ENCODE assay signal across 16 mouse cellular contexts in genomic region chr15:27941020-27941419, GRCm38 (mm10).
A peak's percentile ranks its signal among the peaks of the same experiment; 100 is the strongest.
DNase-seq lines count a peak whose midpoint lies in the region; ATAC-seq and TF ChIP-seq lines count a peak whose summit lies in the region.
"Had no signal": no experiment of that assay in that cellular context is flagged by ENCODE, and none has a peak within 500 bp of the region (broad histone marks: within the 10 kb centered on the region; RNA-seq: fewer than 3 reads in every experiment).

No protein-coding gene starts in this region.

- no peak overlapping the region for H3K4me3 ChIP-seq in gastrocnemius, adult 2 months
- H3K4me3 ChIP-seq in liver, adult 2 months (ENCODE audit: insufficient read depth, low read depth, low read length): no peak overlapping the region
- no peak overlapping the region for H3K4me3 ChIP-seq in macrophage (ENCODE audit: inconsistent target)
- H3K4me3 ChIP-seq in intestine, embryonic 16.5 days (ENCODE audit: low read length): no peak overlapping the region
- H3K4me3 ChIP-seq: embryonic facial prominence, embryonic 10.5 days; forebrain, embryonic 13.5 days; heart, embryonic 12.5 days had no signal

- 75% methylated on average over 8 of the region's 8 CpGs for WGBS in liver, adult 2 months
- 13% methylated on average over 8 of the region's 8 CpGs for WGBS in macrophage (ENCODE audit: missing documents)
- 52% methylated on average over 8 of the region's 8 CpGs for WGBS in intestine, embryonic 16.5 days

- no peak overlapping the region for H3K4me2 ChIP-seq in intestine, embryonic 16.5 days (ENCODE audit: low read depth, low read length)
- H3K4me2 ChIP-seq: forebrain, embryonic 13.5 days; heart, embryonic 12.5 days had no signal

- no peaks in the 10 kb centered on the region for H3K36me3 ChIP-seq in liver, adult 2 months (ENCODE audit: control insufficient read depth, insufficient read depth, low read length)
- H3K36me3 ChIP-seq in macrophage (ENCODE audit: inconsistent target): no peaks in the 10 kb centered on the region
- H3K36me3 ChIP-seq in intestine, embryonic 16.5 days (ENCODE audit: control insufficient read depth, insufficient read depth, low read length): no peaks in the 10 kb centered on the region
- H3K36me3 ChIP-seq: embryonic facial prominence, embryonic 10.5 days; heart, embryonic 12.5 days had no signal

- H3K79me2 ChIP-seq in liver, adult 2 months (ENCODE audit: control insufficient read depth, insufficient read depth, low read length): peaks cover 34% of the 10 kb centered on the region; the same call in 1 of the 2 replicates
- H3K79me2 ChIP-seq in macrophage (ENCODE audit: inconsistent target): peaks cover 96% of the 10 kb centered on the region

- TF ChIP-seq POLR2A in liver, adult 2 months (IDR thresholded peaks at IDR 0.05; ENCODE audit: extremely low read depth, insufficient read depth, low read length): no peak

- H3K27me3 ChIP-seq in liver, adult 2 months (ENCODE audit: control insufficient read depth, insufficient read depth, low read length): no peaks in the 10 kb centered on the region
- H3K27me3 ChIP-seq in intestine, embryonic 16.5 days (replicated peaks; ENCODE audit: control insufficient read depth, insufficient read depth, low read length): no peaks in the 10 kb centered on the region
- H3K27me3 ChIP-seq: forebrain, embryonic 13.5 days; heart, embryonic 12.5 days had no signal

- no peak for ATAC-seq in intestine, embryonic 16.5 days
- no peak for ATAC-seq in frontal cortex, adult (ENCODE audit: low TSS enrichment)
- ATAC-seq: forebrain, embryonic 13.5 days; forebrain, postnatal 0 days; hindbrain, embryonic 16.5 days had no signal

- intact Hi-C loops in gastrocnemius, adult 2 months (cut with DNase I): no loop called here

- H3K27ac ChIP-seq in gastrocnemius, adult 2 months: peak overlapping the region; percentile 75; the same call in 1 of the 2 replicates
- no peak overlapping the region for H3K27ac ChIP-seq in liver, adult 2 months (replicated peaks; ENCODE audit: insufficient read depth, low read depth, low read length)
- H3K27ac ChIP-seq in macrophage: peak overlapping the region; percentile 89
- H3K27ac ChIP-seq in intestine, embryonic 16.5 days (ENCODE audit: low read length): no peak overlapping the region
- H3K27ac ChIP-seq: embryonic facial prominence, embryonic 10.5 days; forebrain, embryonic 13.5 days had no signal

- peaks cover 8% of the 10 kb centered on the region; the same call in 1 of the 2 replicates for H3K4me1 ChIP-seq in liver, adult 2 months (ENCODE audit: control insufficient read depth, insufficient read depth, low read length)
- H3K4me1 ChIP-seq in intestine, embryonic 16.5 days (ENCODE audit: control insufficient read depth, insufficient read depth, low read length): peaks cover 38% of the 10 kb centered on the region

- no peak for TF ChIP-seq CTCF in gastrocnemius, adult 2 months (IDR thresholded peaks at IDR 0.05)
- no peak for TF ChIP-seq CTCF in liver, adult 2 months (IDR thresholded peaks at IDR 0.05; ENCODE audit: low read depth, low read length)

- no peak for DNase-seq in gastrocnemius, adult 2 months
- no peak for DNase-seq in gastrocnemius, postnatal 10 days
- peak; percentile 35 for DNase-seq in liver, adult 2 months (ENCODE audit: extremely low read depth, low read depth, low spot score)
- DNase-seq in liver: no peak
- DNase-seq in urinary bladder, postnatal 14 days (ENCODE audit: low spot score): no peak
- DNase-seq: adrenal gland, postnatal 14 days; cerebellum, adult 9-10 months; cerebellum, postnatal 36 days; forebrain, postnatal 0 days had no signal

- no peak overlapping the region for H3K9ac ChIP-seq in liver, adult 2 months (ENCODE audit: low read depth, low read length)
- no peak overlapping the region for H3K9ac ChIP-seq in intestine, embryonic 16.5 days (ENCODE audit: low read depth, low read length)
- H3K9ac ChIP-seq: forebrain, embryonic 13.5 days; forebrain, postnatal 0 days; heart, embryonic 12.5 days had no signal

- no peaks in the 10 kb centered on the region for H3K9me3 ChIP-seq in intestine, embryonic 16.5 days (ENCODE audit: control insufficient read depth, low read length)
- H3K9me3 ChIP-seq: embryonic facial prominence, embryonic 10.5 days; forebrain, embryonic 13.5 days; heart, embryonic 12.5 days had no signal

Comparison
In these comparisons a context has a peak if more than half of its experiments do, and no peak if none do; other contexts are left out.
1. H3K27ac ChIP-seq: peak in gastrocnemius, adult 2 months (single experiment) and macrophage (single experiment); none in liver, adult 2 months (single experiment) and intestine, embryonic 16.5 days (single experiment).